Mouse (Mus musculus): ENCODE measurements around the gene Srrm4. TPM values are rescaled to one million over a fixed set of nuclear protein-coding genes. Genes with fewer than 3 reads are reported as not detected.

Gene Srrm4
- polyA plus RNA-seq, 1 experiment from 2014 or later = 1.0 TPM

GRCm38 (mm10) chr5:116579533-116579932, 12.1 kb downstream of the Srrm4 start:
- TF ChIP-seq EP300 (IDR thresholded peaks at IDR 0.05; ENCODE audit: low read depth) (no peak), CTCF (IDR thresholded peaks at IDR 0.05; ENCODE audit: low read depth) (no peak)
- DNase-seq = no peak
- Histone ChIP-seq H3K4me3 (ENCODE audit: low read depth, low read length) (no peak overlapping the region), H3K36me3 (replicated peaks; ENCODE audit: insufficient read depth, low read length) (no peaks in the 10 kb centered on the region), H3K9ac (replicated peaks) (no peak overlapping the region), H3K4me1 (ENCODE audit: insufficient read depth) (no peaks in the 10 kb centered on the region), H3K4me2 (ENCODE audit: low read depth, low read length) (no peak overlapping the region), H3K27me3 (ENCODE audit: insufficient read depth, low read length) (no peaks in the 10 kb centered on the region), H3K9me3 (ENCODE audit: low read length) (no peaks in the 10 kb centered on the region), H3K27ac (ENCODE audit: low read depth) (no peak overlapping the region)
- no peak for ATAC-seq
- 74% methylated on average over 8 of the region's 8 CpGs for WGBS (ENCODE audit: insufficient replicate concordance)

GRCm38 (mm10) chr5:116577082-116577481, 14.5 kb downstream of the Srrm4 start:
- Histone ChIP-seq H3K4me1 (ENCODE audit: insufficient read depth) (no peaks in the 10 kb centered on the region), H3K27me3 (ENCODE audit: insufficient read depth, low read length) (no peaks in the 10 kb centered on the region), H3K9me3 (ENCODE audit: low read length) (no peaks in the 10 kb centered on the region), H3K4me3 (ENCODE audit: low read depth, low read length) (no peak overlapping the region), H3K9ac (replicated peaks) (no peak overlapping the region), H3K4me2 (ENCODE audit: low read depth, low read length) (no peak overlapping the region), H3K36me3 (replicated peaks; ENCODE audit: insufficient read depth, low read length) (no peaks in the 10 kb centered on the region), H3K27ac (ENCODE audit: low read depth) (no peak overlapping the region)
- 58% methylated on average over 5 of the region's 5 CpGs for WGBS (ENCODE audit: insufficient replicate concordance)
- DNase-seq (no peak), ATAC-seq (no peak)
- no peak for TF ChIP-seq EP300 (IDR thresholded peaks at IDR 0.05; ENCODE audit: low read depth)
- TF ChIP-seq CTCF (IDR thresholded peaks at IDR 0.05; ENCODE audit: low read depth) = no peak

DNA sequence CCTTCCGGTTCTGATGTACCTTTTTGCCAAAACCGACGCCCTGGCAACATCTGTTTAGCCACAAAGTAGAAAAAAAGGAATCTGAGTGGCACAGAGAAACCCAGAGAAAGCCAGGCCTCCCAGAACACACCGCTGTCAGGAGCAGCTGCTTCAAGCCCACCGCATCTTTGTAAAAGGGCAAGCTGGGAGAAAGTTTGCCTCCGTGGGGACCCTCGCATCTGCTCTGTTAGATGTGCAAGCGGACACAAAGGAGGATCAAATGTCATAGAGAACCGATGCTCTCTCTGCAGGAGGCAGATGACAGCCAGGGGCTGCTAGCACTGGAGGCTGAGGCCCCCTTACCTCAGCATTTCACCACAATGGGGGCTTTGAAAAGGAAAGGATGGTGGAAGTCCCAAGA, 18.3 kb downstream of the Srrm4 start:
- no peak overlapping the region for H3K27ac ChIP-seq (ENCODE audit: low read depth)
- no peaks in the 10 kb centered on the region for H3K36me3 ChIP-seq (replicated peaks; ENCODE audit: insufficient read depth, low read length)
- no peaks in the 10 kb centered on the region for H3K27me3 ChIP-seq (ENCODE audit: insufficient read depth, low read length)
- no peak for TF ChIP-seq CTCF (IDR thresholded peaks at IDR 0.05; ENCODE audit: low read depth)
- no peak for TF ChIP-seq EP300 (IDR thresholded peaks at IDR 0.05; ENCODE audit: low read depth)
- H3K4me2 ChIP-seq (ENCODE audit: low read depth, low read length) = no peak overlapping the region
- DNase-seq (no peak), ATAC-seq (no peak)
- no peaks in the 10 kb centered on the region for H3K9me3 ChIP-seq (ENCODE audit: low read length)
- H3K9ac ChIP-seq (replicated peaks) = no peak overlapping the region
- WGBS (ENCODE audit: insufficient replicate concordance) = 45% methylated on average over 9 of the region's 9 CpGs
- H3K4me1 ChIP-seq (ENCODE audit: insufficient read depth) = no peaks in the 10 kb centered on the region
- H3K4me3 ChIP-seq (ENCODE audit: low read depth, low read length) = no peak overlapping the region

GRCm38 (mm10) chr5:116571936-116572335, 19.7 kb downstream of the Srrm4 start:
- ATAC-seq = no peak
- no peaks in the 10 kb centered on the region for H3K27me3 ChIP-seq (ENCODE audit: insufficient read depth, low read length)
- TF ChIP-seq CTCF (IDR thresholded peaks at IDR 0.05; ENCODE audit: low read depth) (no peak), EP300 (IDR thresholded peaks at IDR 0.05; ENCODE audit: low read depth) (no peak)
- H3K4me3 ChIP-seq (ENCODE audit: low read depth, low read length) = no peak overlapping the region
- no peaks in the 10 kb centered on the region for H3K4me1 ChIP-seq (ENCODE audit: insufficient read depth)
- no peak overlapping the region for H3K9ac ChIP-seq (replicated peaks)
- DNase-seq = no peak
- WGBS (ENCODE audit: insufficient replicate concordance) = 50% methylated on average over 1 of the region's 5 CpGs
- H3K9me3 ChIP-seq (ENCODE audit: low read length) = no peaks in the 10 kb centered on the region
- no peaks in the 10 kb centered on the region for H3K36me3 ChIP-seq (replicated peaks; ENCODE audit: insufficient read depth, low read length)
- H3K4me2 ChIP-seq (ENCODE audit: low read depth, low read length) = no peak overlapping the region
- H3K27ac ChIP-seq (ENCODE audit: low read depth) = no peak overlapping the region

DNA sequence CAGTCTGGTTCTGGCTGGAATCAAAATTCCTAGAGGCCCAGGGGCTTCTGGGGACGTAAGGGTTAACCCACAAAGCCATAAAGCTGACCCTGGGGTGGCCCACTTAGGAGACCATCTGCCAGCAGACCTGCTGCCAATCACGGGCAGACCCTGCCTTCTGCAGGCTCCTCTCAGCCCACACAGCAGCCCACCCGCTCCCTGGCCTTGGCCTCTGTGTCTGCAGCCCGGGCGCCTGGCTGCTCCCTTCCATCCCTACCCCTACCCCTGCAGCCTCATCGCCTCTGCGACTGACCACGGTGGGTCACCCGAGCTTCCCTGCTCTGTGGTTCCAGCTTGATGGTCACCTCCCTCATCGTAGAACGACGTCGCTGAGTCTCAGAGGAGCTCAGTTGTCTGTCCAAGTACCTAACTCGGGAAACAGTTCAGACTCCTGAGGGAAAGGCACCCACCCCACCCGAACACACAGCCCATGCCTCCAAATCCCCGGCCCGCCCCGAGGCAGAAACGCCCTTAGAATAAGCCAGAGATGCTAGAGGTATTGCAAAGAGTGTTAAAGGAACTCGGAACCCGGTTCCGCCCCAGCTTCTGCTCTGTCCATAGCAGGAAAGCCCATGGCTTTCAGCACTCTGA, 20.3 kb downstream of the Srrm4 start:
- Histone ChIP-seq H3K4me2 (ENCODE audit: low read depth, low read length) (no peak overlapping the region), H3K4me1 (ENCODE audit: insufficient read depth) (no peaks in the 10 kb centered on the region), H3K36me3 (replicated peaks; ENCODE audit: insufficient read depth, low read length) (no peaks in the 10 kb centered on the region), H3K4me3 (ENCODE audit: low read depth, low read length) (no peak overlapping the region), H3K9ac (replicated peaks) (no peak overlapping the region), H3K27me3 (ENCODE audit: insufficient read depth, low read length) (no peaks in the 10 kb centered on the region), H3K9me3 (ENCODE audit: low read length) (no peaks in the 10 kb centered on the region), H3K27ac (ENCODE audit: low read depth) (no peak overlapping the region)
- TF ChIP-seq CTCF (IDR thresholded peaks at IDR 0.05; ENCODE audit: low read depth) = no peak
- DNase-seq (no peak), ATAC-seq (no peak)
- WGBS (ENCODE audit: insufficient replicate concordance) = 18% methylated on average over 22 of the region's 22 CpGs

- Histone ChIP-seq H3K4me2 (ENCODE audit: low read depth, low read length) (no peak overlapping the region), H3K9ac (replicated peaks) (no peak overlapping the region), H3K36me3 (replicated peaks; ENCODE audit: insufficient read depth, low read length) (no peaks in the 10 kb centered on the region), H3K4me3 (ENCODE audit: low read depth, low read length) (no peak overlapping the region), H3K27me3 (ENCODE audit: insufficient read depth, low read length) (no peaks in the 10 kb centered on the region), H3K9me3 (ENCODE audit: low read length) (no peaks in the 10 kb centered on the region), H3K4me1 (ENCODE audit: insufficient read depth) (no peaks in the 10 kb centered on the region), H3K27ac (ENCODE audit: low read depth) (no peak overlapping the region)
- ATAC-seq = no peak
- no peak for DNase-seq
- TF ChIP-seq CTCF (IDR thresholded peaks at IDR 0.05; ENCODE audit: low read depth) (no peak), EP300 (IDR thresholded peaks at IDR 0.05; ENCODE audit: low read depth) (no peak)
- 64% methylated on average over 7 of the region's 7 CpGs for WGBS (ENCODE audit: insufficient replicate concordance)
Measured at GRCm38 (mm10) chr5:116570566-116570965, 21.1 kb downstream of the Srrm4 start.

DNA sequence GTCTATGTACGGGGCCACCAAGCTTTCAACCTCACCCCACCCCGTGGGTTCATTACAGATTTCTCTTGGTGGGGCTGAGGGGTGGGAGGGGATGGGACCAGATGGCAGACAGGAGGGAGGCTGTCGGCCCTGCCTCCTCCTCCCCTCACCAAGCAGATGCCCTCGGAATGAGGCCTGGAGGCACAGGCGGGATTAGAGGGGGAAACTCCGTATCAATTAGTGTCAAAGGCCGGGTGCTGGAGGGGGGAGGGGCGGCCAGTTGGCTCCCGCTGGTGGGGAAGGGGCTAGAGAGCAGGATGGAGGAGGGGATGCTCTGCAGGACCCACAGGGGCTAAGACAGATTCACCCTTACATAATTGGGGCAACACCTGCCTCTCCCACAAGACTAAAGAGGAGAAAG, 22.0 kb downstream of the Srrm4 start:
- no peaks in the 10 kb centered on the region for H3K27me3 ChIP-seq (ENCODE audit: insufficient read depth, low read length)
- H3K4me2 ChIP-seq (ENCODE audit: low read depth, low read length) = no peak overlapping the region
- no peaks in the 10 kb centered on the region for H3K4me1 ChIP-seq (ENCODE audit: insufficient read depth)
- no peaks in the 10 kb centered on the region for H3K36me3 ChIP-seq (replicated peaks; ENCODE audit: insufficient read depth, low read length)
- H3K9me3 ChIP-seq (ENCODE audit: low read length) = no peaks in the 10 kb centered on the region
- DNase-seq (no peak), ATAC-seq (no peak)
- WGBS (ENCODE audit: insufficient replicate concordance) = 15% methylated on average over 9 of the region's 9 CpGs
- no peak overlapping the region for H3K4me3 ChIP-seq (ENCODE audit: low read depth, low read length)
- H3K9ac ChIP-seq (replicated peaks) = no peak overlapping the region
- no peak overlapping the region for H3K27ac ChIP-seq (ENCODE audit: low read depth)
- TF ChIP-seq CTCF (IDR thresholded peaks at IDR 0.05; ENCODE audit: low read depth) (no peak), EP300 (IDR thresholded peaks at IDR 0.05; ENCODE audit: low read depth) (no peak)
